Mouse (Mus musculus) hindbrain, embryonic 14.5 days (tissue): Measurements from ENCODE around the gene Focad. TPM values are rescaled to one million over a fixed set of nuclear protein-coding genes. Genes with fewer than 3 reads are reported as not detected.

Experiments
- ATAC-seq: fragments of 200-750 bp; cut with Nextera tagmentation; 2 replicates; pipeline ENCODE4 v1.8.0; 2017; ENCODE audit warnings: moderate number of reproducible peaks, mild to moderate bottlenecking, moderate TSS enrichment, moderate library complexity; ENCODE audit not compliant: low FRiP score
- DNase-seq: peaks from one replicate; pipeline ENCODE4 v3.0.0-alpha.2; 2015; ENCODE audit warnings: low spot score
- H3K27ac ChIP-seq: fragments of 300-500 bp; sonication (generic); 2 replicates; pipeline ENCODE4 v1.5.1; 2014; ENCODE audit warnings: mild to moderate bottlenecking, moderate library complexity
- H3K27me3 ChIP-seq: fragments of 300-500 bp; sonication (generic); 2 replicates; pipeline ENCODE4 v1.6.1; 2014; ENCODE audit warnings: mild to moderate bottlenecking, low read length, mixed read lengths; ENCODE audit not compliant: control insufficient read depth, insufficient read depth
- H3K36me3 ChIP-seq: fragments of 300-500 bp; sonication (generic); replicated peaks from 2 replicates; pipeline ENCODE4 v1.6.1; 2014; ENCODE audit not compliant: control insufficient read depth, insufficient read depth
- H3K4me1 ChIP-seq: fragments of 300-500 bp; sonication (generic); replicated peaks from 2 replicates; pipeline ENCODE4 v1.6.1; 2014; ENCODE audit warnings: antibody characterized with exemption, low read length, mixed read lengths; ENCODE audit not compliant: control insufficient read depth, insufficient read depth
- H3K4me2 ChIP-seq: fragments of 300-500 bp; sonication (generic); replicated peaks from 2 replicates; pipeline ENCODE4 v1.6.1; 2014; ENCODE audit warnings: mild to moderate bottlenecking, moderate library complexity
- H3K4me3 ChIP-seq: fragments of 300-500 bp; sonication (generic); replicated peaks from 2 replicates; pipeline ENCODE4 v1.5.1; 2014; ENCODE audit warnings: mild to moderate bottlenecking, low read length
- H3K9ac ChIP-seq: fragments of 300-500 bp; sonication (generic); 2 replicates; pipeline ENCODE4 v1.6.1; 2014
- H3K9me3 ChIP-seq: fragments of 300-500 bp; sonication (generic); 2 replicates; pipeline ENCODE4 v1.6.1; 2016; ENCODE audit warnings: low read length; ENCODE audit not compliant: control insufficient read depth
- WGBS: fragments of 180-500 bp; shearing (Covaris S2); extraction: QIAGEN DNeasy Blood & Tissue Kit; methylation state at CpG from one replicate; pipeline ENCODE4 v1.1.7; 2014; 5-methylcytosine and 5-hydroxymethylcytosine counted together
- polyA plus RNA-seq: library from polyadenylated mRNA; unstranded; fragments of >200 nt; fragmentation: Nextera tagmentation; extraction: Ambion mirVana; gene quantifications from 2 replicates; pipeline ENCODE4 v1.2.1, GENCODE M21; 2014

Focad gene
- polyA plus RNA-seq, 1 experiment from 2014 or later = 15.2 TPM

DNA sequence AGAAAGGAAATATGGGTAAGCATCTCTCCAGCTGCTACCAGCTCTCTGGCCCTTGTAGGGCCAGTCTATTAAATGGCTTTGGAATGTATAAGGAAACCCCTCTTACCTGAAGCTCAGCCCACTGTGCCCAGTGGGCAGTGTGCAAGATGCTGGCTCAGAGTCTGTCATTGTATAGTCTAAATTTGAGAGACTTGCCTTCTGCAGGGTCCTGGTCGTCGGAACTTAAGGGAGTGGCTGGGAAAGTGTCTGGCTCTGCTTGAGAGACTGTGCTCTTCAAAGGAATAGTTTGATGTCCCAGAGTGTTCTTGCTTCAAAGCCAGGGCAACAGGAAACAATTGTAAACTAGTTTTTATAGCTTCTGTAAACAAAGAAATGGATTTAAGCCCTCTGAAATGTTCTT lies 41.5 kb downstream of the Focad start:
- Histone ChIP-seq H3K27ac (no peak overlapping the region), H3K36me3 (no peaks in the 10 kb centered on the region), H3K4me1 (0 out of 2 replicates have a peak, but pooled peaks cover 6% of the 10 kb centered on the region), H3K4me2 (no peak overlapping the region), H3K4me3 (no peak overlapping the region), H3K9me3 (no peaks in the 10 kb centered on the region), H3K9ac (no peak overlapping the region), H3K27me3 (no peaks in the 10 kb centered on the region)
- WGBS = 48% methylated on average over 2 of the region's 2 CpGs
- ATAC-seq (no peak), DNase-seq (no peak)

DNA sequence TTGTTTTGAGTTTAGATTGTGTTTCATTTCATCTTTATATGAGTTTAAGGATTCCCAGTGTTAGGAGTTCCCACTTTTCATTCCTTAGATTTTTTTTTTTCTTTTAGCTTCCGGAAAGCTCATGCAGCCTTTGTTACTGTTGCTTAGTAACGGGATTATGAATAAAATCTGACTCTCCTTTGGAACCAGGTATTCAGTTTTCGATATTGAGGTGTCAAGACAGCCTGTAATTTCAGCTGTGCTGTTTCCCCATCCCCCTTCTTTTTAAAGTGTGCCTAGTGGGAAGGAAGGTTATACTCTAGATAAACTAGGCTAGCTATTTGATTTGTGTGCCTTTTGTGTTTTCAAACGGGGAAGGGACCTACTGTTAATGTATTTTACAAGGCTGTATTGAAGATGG lies 42.1 kb downstream of the Focad start:
- H3K4me1 ChIP-seq = 0 out of 2 replicates have a peak, but pooled peaks cover 6% of the 10 kb centered on the region
- H3K27ac ChIP-seq = no peak overlapping the region
- DNase-seq (no peak), ATAC-seq (no peak)
- H3K4me3 ChIP-seq = no peak overlapping the region
- no peak overlapping the region for H3K9ac ChIP-seq
- WGBS = 38% methylated on average over 4 of the region's 4 CpGs
- H3K36me3 ChIP-seq = no peaks in the 10 kb centered on the region
- H3K4me2 ChIP-seq = no peak overlapping the region
- no peaks in the 10 kb centered on the region for H3K9me3 ChIP-seq
- no peaks in the 10 kb centered on the region for H3K27me3 ChIP-seq

DNA sequence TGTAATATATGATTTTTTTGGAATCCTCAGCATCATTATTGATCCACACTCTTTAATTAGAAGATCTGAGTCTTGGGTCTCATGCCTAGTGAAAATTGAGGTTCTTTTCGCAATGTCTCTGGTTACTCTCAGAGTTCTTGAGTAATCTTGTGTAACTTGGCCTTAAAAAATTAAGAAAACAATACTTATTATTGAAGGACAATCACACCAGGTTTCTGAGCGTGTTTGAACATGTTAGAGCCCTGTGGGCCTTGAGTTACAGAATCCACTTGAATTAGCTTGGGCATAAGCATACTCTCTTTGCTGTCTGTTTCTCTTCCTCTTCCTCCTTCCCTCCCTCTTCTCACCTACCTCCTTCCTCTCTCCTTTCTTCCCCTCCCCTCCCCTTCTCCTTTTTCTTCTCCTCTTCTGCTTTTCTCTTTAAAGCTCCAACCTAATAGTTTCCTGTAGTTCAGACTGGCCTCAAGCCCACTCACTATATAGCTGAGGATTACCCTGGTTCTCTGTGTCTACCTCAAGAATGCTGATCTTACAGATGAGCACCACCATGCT lies 44.0 kb downstream of the Focad start:
- DNase-seq = no peak
- WGBS = 96% methylated on average over 2 of the region's 2 CpGs
- no peak overlapping the region for H3K9ac ChIP-seq

DNA sequence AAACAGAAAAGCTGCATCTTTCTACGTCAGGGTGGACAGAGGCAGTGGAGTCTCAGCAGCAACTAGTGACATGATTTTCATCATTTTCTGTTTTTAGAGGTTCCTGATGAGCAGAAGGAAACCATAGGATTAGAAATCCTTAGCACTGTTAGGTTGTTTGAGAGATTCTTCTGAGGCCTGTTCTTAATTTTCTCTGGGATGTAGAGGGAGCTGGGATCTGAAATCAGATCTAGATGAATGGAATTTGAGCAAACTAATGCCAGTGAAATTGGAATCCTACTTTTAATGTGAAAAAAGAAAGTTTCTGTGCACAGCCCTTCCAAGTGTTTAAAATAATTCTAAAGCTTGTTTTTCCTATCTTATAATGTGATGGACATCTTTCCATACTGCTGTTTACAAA lies 55.0 kb downstream of the Focad start:
- Histone ChIP-seq H3K27me3 (no peaks in the 10 kb centered on the region), H3K9ac (no peak overlapping the region), H3K36me3 (no peaks in the 10 kb centered on the region), H3K4me2 (no peak overlapping the region), H3K4me1 (no peaks in the 10 kb centered on the region), H3K4me3 (no peak overlapping the region), H3K9me3 (no peaks in the 10 kb centered on the region), H3K27ac (no peak overlapping the region)
- 56% methylated on average over 1 of the region's 1 CpGs for WGBS
- no peak for ATAC-seq
- no peak for DNase-seq

More for the DNA sequence above, 44.0 kb downstream of the Focad start:
- Histone ChIP-seq H3K27me3 (no peaks in the 10 kb centered on the region), H3K27ac (no peak overlapping the region), H3K4me3 (no peak overlapping the region), H3K9me3 (no peaks in the 10 kb centered on the region), H3K4me1 (0 out of 2 replicates have a peak, but pooled peaks cover 6% of the 10 kb centered on the region), H3K36me3 (no peaks in the 10 kb centered on the region), H3K4me2 (no peak overlapping the region)
- ATAC-seq = no peak

DNA sequence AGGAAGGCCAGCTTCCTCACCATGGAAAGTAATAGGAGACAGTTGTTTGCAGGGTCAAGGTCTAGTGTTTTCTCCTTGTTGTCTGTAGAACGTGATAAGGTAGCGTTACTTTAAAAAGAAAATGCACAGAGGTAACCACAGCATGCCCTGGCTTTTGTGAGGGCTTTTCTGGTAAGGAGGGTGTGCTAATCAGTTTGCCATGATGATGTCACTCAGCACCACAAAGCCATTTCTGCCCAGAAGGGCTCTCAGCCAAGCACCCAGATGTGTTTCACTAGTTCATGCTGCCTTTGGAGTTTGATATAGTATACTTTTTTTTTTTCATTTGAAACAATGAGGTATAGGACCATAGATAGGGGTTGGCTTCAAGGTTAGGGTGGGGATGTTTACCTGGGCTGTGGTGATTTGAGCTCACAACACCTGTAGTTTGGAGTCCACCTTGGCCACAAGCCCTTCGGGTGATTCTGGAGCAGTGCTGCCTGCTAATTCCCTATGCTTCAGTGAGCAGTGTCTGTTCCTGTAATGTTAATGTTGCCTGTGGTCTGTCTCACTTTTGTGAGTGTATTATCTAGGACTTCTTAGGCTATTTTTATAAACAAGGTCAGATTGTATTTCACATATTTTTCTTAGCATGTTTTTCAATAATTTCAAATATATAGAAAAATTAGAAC lies 61.2 kb downstream of the Focad start:
- 0 out of 2 replicates have a peak, but pooled peaks cover 4% of the 10 kb centered on the region for H3K4me1 ChIP-seq
- no peak for DNase-seq
- no peak overlapping the region for H3K9ac ChIP-seq
- H3K36me3 ChIP-seq = no peaks in the 10 kb centered on the region
- H3K4me2 ChIP-seq = no peak overlapping the region
- ATAC-seq = no peak
- H3K27me3 ChIP-seq = no peaks in the 10 kb centered on the region
- no peaks in the 10 kb centered on the region for H3K9me3 ChIP-seq
- no peak overlapping the region for H3K27ac ChIP-seq
- H3K4me3 ChIP-seq = no peak overlapping the region
- WGBS = 78% methylated on average over 3 of the region's 3 CpGs

DNA sequence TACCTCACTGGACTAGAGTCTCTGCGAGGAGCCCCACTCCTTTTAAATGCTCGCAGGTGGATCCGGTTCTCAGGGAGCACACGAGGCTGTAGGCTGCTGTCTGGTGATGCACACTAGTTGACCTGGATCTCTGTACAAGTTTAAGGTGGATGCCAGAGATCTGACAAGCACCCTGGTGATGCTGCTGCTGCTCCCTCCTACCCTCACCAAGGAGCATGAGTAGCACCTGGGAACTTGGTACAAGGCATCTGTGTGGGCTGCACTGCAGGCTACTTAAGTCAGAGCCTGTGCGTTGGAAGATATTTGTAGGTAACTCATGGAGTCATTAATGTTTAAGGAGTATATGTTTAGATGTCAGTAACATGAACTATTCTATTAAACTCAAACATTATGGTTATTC lies 62.5 kb downstream of the Focad start:
- Histone ChIP-seq H3K9ac (no peak overlapping the region), H3K27me3 (no peaks in the 10 kb centered on the region), H3K27ac (no peak overlapping the region), H3K9me3 (no peaks in the 10 kb centered on the region), H3K4me1 (0 out of 2 replicates have a peak, but pooled peaks cover 4% of the 10 kb centered on the region), H3K4me3 (no peak overlapping the region), H3K36me3 (no peaks in the 10 kb centered on the region), H3K4me2 (no peak overlapping the region)
- no peak for DNase-seq
- ATAC-seq = peak; percentile 48; the same call in 1 of the 2 replicates
- 79% methylated on average over 5 of the region's 5 CpGs for WGBS

DNA sequence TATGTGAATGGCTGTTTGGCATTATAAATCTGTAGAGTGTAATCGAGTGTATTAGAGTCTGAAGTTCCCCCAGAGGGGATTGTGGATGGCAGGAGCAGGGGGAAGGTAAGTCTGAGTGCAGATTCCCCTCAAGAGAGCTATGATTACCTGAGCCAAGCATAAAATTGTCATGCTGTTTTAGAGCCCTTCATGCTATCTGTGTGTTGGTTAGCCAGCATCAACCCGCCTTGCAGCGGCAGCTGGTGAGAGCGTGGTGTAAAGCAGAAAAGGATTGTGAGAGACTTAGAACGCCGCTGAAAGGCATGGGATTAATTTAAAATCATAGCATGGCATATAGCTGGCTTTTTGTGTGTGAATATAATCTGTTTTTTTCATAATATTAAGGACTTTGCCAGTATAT lies 63.2 kb downstream of the Focad start:
- WGBS = 67% methylated on average over 6 of the region's 6 CpGs
- no peak overlapping the region for H3K4me2 ChIP-seq
- no peaks in the 10 kb centered on the region for H3K9me3 ChIP-seq
- H3K4me1 ChIP-seq = 0 out of 2 replicates have a peak, but pooled peaks cover 4% of the 10 kb centered on the region
- H3K27me3 ChIP-seq = no peaks in the 10 kb centered on the region
- peak overlapping the region; percentile 54; the same call in 1 of the 2 replicates for H3K27ac ChIP-seq
- H3K36me3 ChIP-seq = no peaks in the 10 kb centered on the region
- DNase-seq (no peak), ATAC-seq (peak; percentile 51)
- no peak overlapping the region for H3K9ac ChIP-seq
- H3K4me3 ChIP-seq = no peak overlapping the region

DNA sequence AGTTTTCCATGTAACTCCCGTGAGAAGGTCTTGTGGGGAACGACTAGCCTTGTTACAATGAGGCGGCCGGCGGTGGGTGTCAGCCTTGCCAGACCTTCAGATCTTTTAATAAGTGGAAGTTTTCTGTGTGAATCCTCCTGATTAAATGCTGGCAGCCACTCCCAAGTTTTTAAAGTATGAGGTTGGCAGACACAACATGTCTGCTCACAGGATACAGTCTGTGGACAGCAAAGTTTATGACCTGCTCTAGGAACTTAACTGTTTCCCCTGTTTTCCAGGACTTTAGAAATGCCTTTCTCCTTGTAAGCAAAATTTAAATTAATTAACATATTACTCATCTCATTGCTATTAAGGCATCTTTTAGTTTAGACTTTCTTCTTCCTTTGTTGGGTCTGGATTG lies 64.8 kb downstream of the Focad start:
- no peaks in the 10 kb centered on the region for H3K36me3 ChIP-seq
- no peak overlapping the region for H3K27ac ChIP-seq
- H3K9ac ChIP-seq = no peak overlapping the region
- no peak overlapping the region for H3K4me2 ChIP-seq
- ATAC-seq = no peak
- no peak overlapping the region for H3K4me3 ChIP-seq
- no peaks in the 10 kb centered on the region for H3K27me3 ChIP-seq
- no peak for DNase-seq
- no peaks in the 10 kb centered on the region for H3K9me3 ChIP-seq
- 87% methylated on average over 5 of the region's 5 CpGs for WGBS
- peaks cover 16% of the 10 kb centered on the region for H3K4me1 ChIP-seq

DNA sequence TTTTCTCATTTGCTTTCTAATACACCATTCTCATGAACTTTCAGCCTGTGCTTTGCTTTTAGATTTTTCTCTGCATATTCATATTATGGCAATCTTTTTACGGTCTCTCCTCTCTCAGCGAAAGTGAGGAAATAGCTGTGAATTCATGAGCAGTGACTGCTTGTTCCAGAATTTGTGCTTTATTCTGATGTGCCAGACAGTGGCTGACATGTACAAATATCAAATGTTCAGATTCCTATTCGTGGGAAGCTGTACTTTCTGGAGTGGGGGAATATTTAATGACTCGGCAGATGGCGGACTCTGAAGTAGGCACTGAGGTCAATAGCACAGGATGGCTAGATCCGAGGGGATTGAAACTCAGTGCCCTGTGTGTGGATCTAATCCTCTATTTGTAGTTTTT lies 65.3 kb downstream of the Focad start:
- H3K4me2 ChIP-seq = no peak overlapping the region
- H3K27ac ChIP-seq = no peak overlapping the region
- no peaks in the 10 kb centered on the region for H3K27me3 ChIP-seq
- no peak overlapping the region for H3K9ac ChIP-seq
- no peaks in the 10 kb centered on the region for H3K9me3 ChIP-seq
- H3K4me1 ChIP-seq = peaks cover 16% of the 10 kb centered on the region
- H3K4me3 ChIP-seq = no peak overlapping the region
- DNase-seq = no peak
- H3K36me3 ChIP-seq = no peaks in the 10 kb centered on the region
- no peak for ATAC-seq
- 73% methylated on average over 6 of the region's 6 CpGs for WGBS
